Comparison of ENCODE assay signal across 24 mouse cellular contexts in the genomic region with DNA sequence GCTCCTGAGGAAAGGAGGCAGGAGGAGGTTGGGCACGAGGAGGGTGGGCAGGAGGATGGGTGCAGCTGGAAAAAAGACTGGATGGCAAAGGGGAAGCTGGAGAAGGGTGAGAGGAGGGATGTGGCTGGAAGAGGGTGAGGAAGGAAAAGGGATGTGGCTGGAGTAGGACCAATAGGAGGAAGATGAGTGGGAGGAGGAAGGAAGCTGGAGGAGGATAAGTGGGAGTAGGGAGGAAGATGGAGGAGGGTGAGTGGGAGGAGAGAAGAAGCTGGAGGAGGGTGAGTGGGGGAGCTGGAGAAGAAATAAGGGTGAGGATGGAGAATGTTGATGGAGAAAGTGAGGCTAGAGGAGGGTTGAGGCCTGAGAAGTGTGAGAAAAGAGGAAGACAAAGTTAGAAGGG. TPM values are rescaled to one million over a fixed set of nuclear protein-coding genes. Genes with fewer than 3 reads are reported as not detected.
A peak's percentile ranks its signal among the peaks of the same experiment; 100 is the strongest.
DNase-seq lines count a peak whose midpoint lies in the region; ATAC-seq and TF ChIP-seq lines count a peak whose summit lies in the region.
"Had no signal": no experiment of that assay in that cellular context is flagged by ENCODE, and none has a peak within 500 bp of the region (broad histone marks: within the 10 kb centered on the region; RNA-seq: fewer than 3 reads in every experiment).

No protein-coding gene starts in this region.

- H3K27ac ChIP-seq in liver, postnatal 0 days (ENCODE audit: low read depth), result no peak overlapping the region
- no peak overlapping the region for H3K27ac ChIP-seq in liver, embryonic 11.5 days (ENCODE audit: low read depth, low read length)
- no peak overlapping the region for H3K27ac ChIP-seq in embryonic facial prominence, embryonic 10.5 days (replicated peaks)
- no peak overlapping the region for H3K27ac ChIP-seq in stomach, postnatal 0 days (replicated peaks)
- H3K27ac ChIP-seq: embryonic facial prominence, embryonic 15.5 days; heart, embryonic 15.5 days; hindbrain, embryonic 10.5 days; hindbrain, embryonic 14.5 days had no signal

- peaks cover 18% of the 10 kb centered on the region for H3K4me1 ChIP-seq in liver, postnatal 0 days (ENCODE audit: insufficient read depth)
- H3K4me1 ChIP-seq in liver, embryonic 11.5 days (replicated peaks; ENCODE audit: control insufficient read depth, insufficient read depth, low read length), result peaks cover 11% of the 10 kb centered on the region
- H3K4me1 ChIP-seq in embryonic facial prominence, embryonic 10.5 days, result peaks cover 26% of the 10 kb centered on the region
- H3K4me1 ChIP-seq in stomach, postnatal 0 days (replicated peaks; ENCODE audit: control insufficient read depth, insufficient read depth), result no peaks in the 10 kb centered on the region

- no peak for TF ChIP-seq EP300 in liver, postnatal 0 days (IDR thresholded peaks at IDR 0.05; ENCODE audit: low read depth)
- TF ChIP-seq EP300 in stomach, postnatal 0 days (optimal IDR thresholded peaks at IDR 0.05), result no peak

- WGBS in liver, postnatal 0 days (ENCODE audit: insufficient replicate concordance), result 53% methylated on average over 1 of the region's 1 CpGs
- WGBS in liver, embryonic 11.5 days, result 40% methylated on average over 1 of the region's 1 CpGs
- WGBS in embryonic facial prominence, embryonic 10.5 days, result 61% methylated on average over 1 of the region's 1 CpGs
- 69% methylated on average over 1 of the region's 1 CpGs for WGBS in stomach, postnatal 0 days

- DNase-seq in gastrocnemius, postnatal 25 days, result peak; percentile 2
- DNase-seq in gastrocnemius, adult 8-10 months (ENCODE audit: low spot score in 2 of 2), result no peak
- peak; percentile 9 for DNase-seq in liver, postnatal 0 days
- no peak for DNase-seq in liver, embryonic 11.5 days (ENCODE audit: low spot score)
- DNase-seq in embryonic facial prominence, embryonic 10.5 days (ENCODE audit: low spot score), result peak; percentile 6
- DNase-seq in stomach, postnatal 0 days (ENCODE audit: low spot score), result peak; percentile 6
- DNase-seq: adrenal gland, postnatal 14 days; cerebellum, adult 2 months; gastrocnemius, postnatal 14 days; heart, postnatal 14 days had no signal

- no peak overlapping the region for H3K4me3 ChIP-seq in liver, postnatal 0 days (ENCODE audit: low read depth, low read length)
- H3K4me3 ChIP-seq in liver, embryonic 11.5 days (ENCODE audit: low read depth, low read length), result no peak overlapping the region
- no peak overlapping the region for H3K4me3 ChIP-seq in embryonic facial prominence, embryonic 10.5 days
- H3K4me3 ChIP-seq in stomach, postnatal 0 days (ENCODE audit: low read depth, low read length), result no peak overlapping the region
- H3K4me3 ChIP-seq: embryonic facial prominence, embryonic 15.5 days; erythroblast, embryonic 14.5 days; heart, embryonic 15.5 days; hindbrain, embryonic 10.5 days had no signal

- H3K9ac ChIP-seq in liver, postnatal 0 days (replicated peaks), result no peak overlapping the region
- no peak overlapping the region for H3K9ac ChIP-seq in liver, embryonic 11.5 days (ENCODE audit: low read depth, low read length)
- H3K9ac ChIP-seq in stomach, postnatal 0 days (ENCODE audit: low read length), result no peak overlapping the region
- H3K9ac ChIP-seq: embryonic facial prominence, embryonic 15.5 days; heart, embryonic 15.5 days; hindbrain, embryonic 14.5 days had no signal

- peaks cover 2% of the 10 kb centered on the region; the same call in 1 of the 2 replicates for H3K36me3 ChIP-seq in liver, postnatal 0 days (replicated peaks; ENCODE audit: insufficient read depth, low read length)
- H3K36me3 ChIP-seq in liver, embryonic 11.5 days (ENCODE audit: control insufficient read depth, insufficient read depth, low read length), result peaks cover 6% of the 10 kb centered on the region
- H3K36me3 ChIP-seq in embryonic facial prominence, embryonic 10.5 days (replicated peaks), result peaks cover 33% of the 10 kb centered on the region
- H3K36me3 ChIP-seq in stomach, postnatal 0 days (ENCODE audit: control insufficient read depth, insufficient read depth, low read length), result peaks cover 3% of the 10 kb centered on the region; the same call in 1 of the 2 replicates

- H3K9me3 ChIP-seq in liver, postnatal 0 days (ENCODE audit: low read length), result no peaks in the 10 kb centered on the region
- no peaks in the 10 kb centered on the region for H3K9me3 ChIP-seq in liver, embryonic 11.5 days (ENCODE audit: control insufficient read depth, low read length)
- no peaks in the 10 kb centered on the region for H3K9me3 ChIP-seq in embryonic facial prominence, embryonic 10.5 days
- no peaks in the 10 kb centered on the region for H3K9me3 ChIP-seq in stomach, postnatal 0 days (ENCODE audit: control insufficient read depth, low read length)
- H3K9me3 ChIP-seq: embryonic facial prominence, embryonic 15.5 days; heart, embryonic 15.5 days; hindbrain, embryonic 10.5 days had no signal

- no peak for ATAC-seq in liver, postnatal 0 days
- ATAC-seq in liver, embryonic 11.5 days (replicated peaks; ENCODE audit: low FRiP score), result no peak
- ATAC-seq in stomach, postnatal 0 days (ENCODE audit: low FRiP score, low TSS enrichment), result no peak
- ATAC-seq: activated CD4-positive, CD25-positive, alpha-beta regulatory T cell, adult 4 months; forebrain, embryonic 16.5 days; Patski had no signal

- no peaks in the 10 kb centered on the region for H3K27me3 ChIP-seq in liver, postnatal 0 days (ENCODE audit: insufficient read depth, low read length)
- H3K27me3 ChIP-seq in liver, embryonic 11.5 days (replicated peaks; ENCODE audit: control insufficient read depth, insufficient read depth, low read length), result no peaks in the 10 kb centered on the region
- H3K27me3 ChIP-seq in embryonic facial prominence, embryonic 10.5 days (replicated peaks; ENCODE audit: low read depth, poor library complexity, severe bottlenecking), result peaks cover 8% of the 10 kb centered on the region
- H3K27me3 ChIP-seq in stomach, postnatal 0 days (ENCODE audit: control insufficient read depth, insufficient read depth, low read length), result no peaks in the 10 kb centered on the region
- H3K27me3 ChIP-seq: embryonic facial prominence, embryonic 15.5 days; heart, embryonic 15.5 days; Patski had no signal

- H3K4me2 ChIP-seq in liver, postnatal 0 days (ENCODE audit: low read depth, low read length), result no peak overlapping the region
- H3K4me2 ChIP-seq in liver, embryonic 11.5 days, result no peak overlapping the region
- H3K4me2 ChIP-seq in stomach, postnatal 0 days (replicated peaks; ENCODE audit: low read depth), result no peak overlapping the region
- H3K4me2 ChIP-seq: embryonic facial prominence, embryonic 15.5 days; heart, embryonic 11.5 days; heart, embryonic 15.5 days; hindbrain, embryonic 14.5 days had no signal

- no peak for TF ChIP-seq CTCF in liver, postnatal 0 days (IDR thresholded peaks at IDR 0.05; ENCODE audit: low read depth)
- no peak for TF ChIP-seq CTCF in stomach, postnatal 0 days (IDR thresholded peaks at IDR 0.05; ENCODE audit: low read depth)

RNA-seq across cellular contexts. Expression of a gene that starts 1.8 kb away (rescaled TPM):
- 1 to 10 TPM in 1 of 2 experiments, under 1 TPM in 1; 0.84 to 1.2 TPM for total RNA-seq in gastrocnemius, postnatal 25 days (2021)
- 1 to 10 TPM in 1 of 4 experiments, under 1 TPM in 3; 0.29 to 1.3 (median 0.50) TPM for total RNA-seq in gastrocnemius, adult 8-10 months (2022)
- 32.7 and 38.8 TPM in 2 replicates for polyA plus RNA-seq in liver, postnatal 0 days (2015; fragmentation: Nextera tagmentation; extraction: Ambion mirVana)
- polyA plus RNA-seq in liver, embryonic 11.5 days (2014; fragmentation: Nextera tagmentation; extraction: Ambion mirVana), result 27.1 and 30.1 TPM in 2 replicates
- polyA plus RNA-seq in embryonic facial prominence, embryonic 10.5 days (2016; fragmentation: Nextera tagmentation; extraction: Ambion mirVana), result 28.4 and 29.2 TPM in 2 replicates
- polyA plus RNA-seq in stomach, postnatal 0 days (2015; fragmentation: Nextera tagmentation; extraction: Ambion mirVana), result 81.8 and 92.1 TPM in 2 replicates

RNA-seq across cellular contexts. Expression of a gene that starts 19.6 kb away (rescaled TPM):
- 10 to 100 TPM; 12.6 to 14.8 TPM for total RNA-seq in gastrocnemius, postnatal 25 days (2021)
- total RNA-seq in gastrocnemius, adult 8-10 months (2022), result 10 to 100 TPM; 20.1 to 23.4 (median 21.2) TPM
- 8.6 and 9.0 TPM in 2 replicates for polyA plus RNA-seq in liver, postnatal 0 days (2015; fragmentation: Nextera tagmentation; extraction: Ambion mirVana)
- 33.1 and 36.5 TPM in 2 replicates for polyA plus RNA-seq in liver, embryonic 11.5 days (2014; fragmentation: Nextera tagmentation; extraction: Ambion mirVana)
- 76.4 and 77.3 TPM in 2 replicates for polyA plus RNA-seq in embryonic facial prominence, embryonic 10.5 days (2016; fragmentation: Nextera tagmentation; extraction: Ambion mirVana)
- polyA plus RNA-seq in stomach, postnatal 0 days (2015; fragmentation: Nextera tagmentation; extraction: Ambion mirVana), result 24.0 and 25.4 TPM in 2 replicates

RNA-seq across cellular contexts. Expression of a gene that starts 51.7 kb away (rescaled TPM):
- not detected for total RNA-seq in gastrocnemius, postnatal 25 days (2021)
- total RNA-seq in gastrocnemius, adult 8-10 months (2022), result not detected
- polyA plus RNA-seq in liver, postnatal 0 days (2015; fragmentation: Nextera tagmentation; extraction: Ambion mirVana), result not detected in 2 replicates
- polyA plus RNA-seq in liver, embryonic 11.5 days (2014; fragmentation: Nextera tagmentation; extraction: Ambion mirVana), result not detected in 2 replicates
- polyA plus RNA-seq in embryonic facial prominence, embryonic 10.5 days (2016; fragmentation: Nextera tagmentation; extraction: Ambion mirVana), result not detected in 2 replicates
- not detected in 2 replicates for polyA plus RNA-seq in stomach, postnatal 0 days (2015; fragmentation: Nextera tagmentation; extraction: Ambion mirVana)
- total RNA-seq: adrenal gland, adult 18-20 months; adrenal gland, postnatal 14 days; CH12.LX; gastrocnemius, postnatal 14 days; granulocyte monocyte progenitor cell, adult 5-6 weeks; heart, postnatal 14 days had no signal
- polyA plus RNA-seq: activated CD4-positive, CD25-positive, alpha-beta regulatory T cell, adult 4 months; cerebellum, adult 2 months; embryonic facial prominence, embryonic 11.5 days; embryonic facial prominence, embryonic 15.5 days; erythroblast, embryonic 14.5 days; forebrain, embryonic 11.5 days; forebrain, embryonic 16.5 days; heart, embryonic 11.5 days; heart, embryonic 15.5 days; hindbrain, embryonic 10.5 days; hindbrain, embryonic 14.5 days; Patski had no signal

Comparison
In these comparisons a context has a peak if more than half of its experiments do, and no peak if none do; other contexts are left out.
1. DNase-seq: peak in gastrocnemius, postnatal 25 days (single experiment), liver, postnatal 0 days (single experiment), embryonic facial prominence, embryonic 10.5 days (single experiment) and stomach, postnatal 0 days (single experiment); none in gastrocnemius, adult 8-10 months (0 of 2) and liver, embryonic 11.5 days (single experiment).